Mouse (Mus musculus) bone marrow, adult 2 months (tissue): Measurements from ENCODE around the gene Bcas3.

Experiments used
- CTCF ChIP-seq: fragments of 200-500 bp; IDR thresholded peaks from 2 replicates; pipeline ENCODE4 v1.5.1; 2011; ENCODE audit warnings: low read length, control low read depth; ENCODE audit not compliant: control insufficient read depth, insufficient read depth
- POLR2A ChIP-seq: fragments of 200-500 bp; IDR thresholded peaks from 2 replicates; pipeline ENCODE4 v1.6.1; 2011; ENCODE audit warnings: low read depth, mild to moderate bottlenecking, control low read depth, low read length, borderline replicate concordance; ENCODE audit not compliant: control insufficient read depth

GRCm38 (mm10) chr11:85678666-85679065 is 325.7 kb downstream of the Bcas3 start:
- TF ChIP-seq POLR2A: no peak
- no peak for TF ChIP-seq CTCF
